Mouse (Mus musculus): ENCODE measurements at regions not wholly inside any gene's neighbourhood (a gene's known extent, or its start where the extent isn't known, plus 50 kb on each side); places are given as distances from the start of the nearest gene placed in this dataset.

- no peak overlapping the region for H3K9ac ChIP-seq (replicated peaks; ENCODE audit: low read length)
- DNase-seq (peak; percentile 34), ATAC-seq (ENCODE audit: low FRiP score, low TSS enrichment) (no peak)
- no peaks in the 10 kb centered on the region for H3K27me3 ChIP-seq (ENCODE audit: control insufficient read depth, insufficient read depth, low read length)
- H3K4me2 ChIP-seq (ENCODE audit: low read length), result no peak overlapping the region
- no peaks in the 10 kb centered on the region for H3K36me3 ChIP-seq (ENCODE audit: control insufficient read depth, insufficient read depth, low read length)
- H3K4me3 ChIP-seq (replicated peaks; ENCODE audit: low read depth, low read length), result no peak overlapping the region
- WGBS, result 43% methylated on average over 5 of the region's 5 CpGs
- H3K9me3 ChIP-seq (ENCODE audit: control insufficient read depth, low read length), result no peaks in the 10 kb centered on the region
- H3K4me1 ChIP-seq (ENCODE audit: control insufficient read depth, insufficient read depth, low read length), result peaks cover 4% of the 10 kb centered on the region; the same call in 1 of the 2 replicates
- H3K27ac ChIP-seq (replicated peaks; ENCODE audit: low read depth, low read length), result no peak overlapping the region
These were observed 413.5 kb downstream of the Prdm2 start for GRCm38 (mm10) chr4:142799291-142799690.

GRCm38 (mm10) chr4:142798834-142799233 is 414.0 kb downstream of the Prdm2 start:
- no peaks in the 10 kb centered on the region for H3K27me3 ChIP-seq (ENCODE audit: control insufficient read depth, insufficient read depth, low read length)
- H3K4me3 ChIP-seq (replicated peaks; ENCODE audit: low read depth, low read length), result no peak overlapping the region
- no peak for ATAC-seq (ENCODE audit: low FRiP score, low TSS enrichment)
- H3K4me2 ChIP-seq (ENCODE audit: low read length), result no peak overlapping the region
- H3K9me3 ChIP-seq (ENCODE audit: control insufficient read depth, low read length), result no peaks in the 10 kb centered on the region
- 0 out of 2 replicates have a peak overlapping the region, but pooled peaks have one; percentile 32 for H3K27ac ChIP-seq (replicated peaks; ENCODE audit: low read depth, low read length)
- 0 out of 2 replicates have a peak, but pooled peaks cover 4% of the 10 kb centered on the region for H3K4me1 ChIP-seq (ENCODE audit: control insufficient read depth, insufficient read depth, low read length)
- no peak overlapping the region for H3K9ac ChIP-seq (replicated peaks; ENCODE audit: low read length)
- no peaks in the 10 kb centered on the region for H3K36me3 ChIP-seq (ENCODE audit: control insufficient read depth, insufficient read depth, low read length)
- no peak for DNase-seq
- WGBS, result 78% methylated on average over 6 of the region's 6 CpGs

- DNase-seq, result no peak
- Histone ChIP-seq H3K4me3 (replicated peaks; ENCODE audit: low read depth, low read length) (no peak overlapping the region), H3K27me3 (ENCODE audit: control insufficient read depth, insufficient read depth, low read length) (no peaks in the 10 kb centered on the region), H3K9ac (replicated peaks; ENCODE audit: low read length) (no peak overlapping the region), H3K27ac (replicated peaks; ENCODE audit: low read depth, low read length) (no peak overlapping the region), H3K4me2 (ENCODE audit: low read length) (no peak overlapping the region), H3K4me1 (ENCODE audit: control insufficient read depth, insufficient read depth, low read length) (no peaks in the 10 kb centered on the region), H3K9me3 (ENCODE audit: control insufficient read depth, low read length) (no peaks in the 10 kb centered on the region), H3K36me3 (ENCODE audit: control insufficient read depth, insufficient read depth, low read length) (no peaks in the 10 kb centered on the region)
- 78% methylated on average over 2 of the region's 2 CpGs for WGBS
- ATAC-seq (ENCODE audit: low FRiP score, low TSS enrichment), result no peak
These were observed 420.2 kb downstream of the Prdm2 start for GRCm38 (mm10) chr4:142792606-142792970.

- 86% methylated on average over 3 of the region's 3 CpGs for WGBS
- Histone ChIP-seq H3K36me3 (ENCODE audit: control insufficient read depth, insufficient read depth, low read length) (no peaks in the 10 kb centered on the region), H3K4me1 (ENCODE audit: control insufficient read depth, insufficient read depth, low read length) (no peaks in the 10 kb centered on the region), H3K9me3 (ENCODE audit: control insufficient read depth, low read length) (no peaks in the 10 kb centered on the region), H3K4me2 (ENCODE audit: low read length) (no peak overlapping the region), H3K27me3 (ENCODE audit: control insufficient read depth, insufficient read depth, low read length) (no peaks in the 10 kb centered on the region), H3K27ac (replicated peaks; ENCODE audit: low read depth, low read length) (no peak overlapping the region), H3K9ac (replicated peaks; ENCODE audit: low read length) (no peak overlapping the region), H3K4me3 (replicated peaks; ENCODE audit: low read depth, low read length) (no peak overlapping the region)
- no peak for DNase-seq
- ATAC-seq (ENCODE audit: low FRiP score, low TSS enrichment), result no peak
These were observed 420.8 kb downstream of the Prdm2 start for GRCm38 (mm10) chr4:142791823-142792605.

GRCm38 (mm10) chr4:142789048-142789447 is 423.7 kb downstream of the Prdm2 start:
- no peak for ATAC-seq (ENCODE audit: low FRiP score, low TSS enrichment)
- no peak overlapping the region for H3K27ac ChIP-seq (replicated peaks; ENCODE audit: low read depth, low read length)
- no peaks in the 10 kb centered on the region for H3K9me3 ChIP-seq (ENCODE audit: control insufficient read depth, low read length)
- 92% methylated on average over 7 of the region's 7 CpGs for WGBS
- no peak overlapping the region for H3K9ac ChIP-seq (replicated peaks; ENCODE audit: low read length)
- H3K27me3 ChIP-seq (ENCODE audit: control insufficient read depth, insufficient read depth, low read length), result no peaks in the 10 kb centered on the region
- H3K4me2 ChIP-seq (ENCODE audit: low read length), result no peak overlapping the region
- H3K4me1 ChIP-seq (ENCODE audit: control insufficient read depth, insufficient read depth, low read length), result no peaks in the 10 kb centered on the region
- no peak for DNase-seq
- no peaks in the 10 kb centered on the region for H3K36me3 ChIP-seq (ENCODE audit: control insufficient read depth, insufficient read depth, low read length)
- no peak overlapping the region for H3K4me3 ChIP-seq (replicated peaks; ENCODE audit: low read depth, low read length)

GRCm38 (mm10) chr4:142785386-142785785 is 427.4 kb downstream of the Prdm2 start:
- H3K27ac ChIP-seq (replicated peaks; ENCODE audit: low read depth, low read length), result no peak overlapping the region
- no peak for DNase-seq
- H3K27me3 ChIP-seq (ENCODE audit: control insufficient read depth, insufficient read depth, low read length), result no peaks in the 10 kb centered on the region
- H3K9ac ChIP-seq (replicated peaks; ENCODE audit: low read length), result no peak overlapping the region
- H3K4me2 ChIP-seq (ENCODE audit: low read length), result no peak overlapping the region
- no peaks in the 10 kb centered on the region for H3K36me3 ChIP-seq (ENCODE audit: control insufficient read depth, insufficient read depth, low read length)
- no peaks in the 10 kb centered on the region for H3K4me1 ChIP-seq (ENCODE audit: control insufficient read depth, insufficient read depth, low read length)
- ATAC-seq (ENCODE audit: low FRiP score, low TSS enrichment), result no peak
- no peak overlapping the region for H3K4me3 ChIP-seq (replicated peaks; ENCODE audit: low read depth, low read length)
- H3K9me3 ChIP-seq (ENCODE audit: control insufficient read depth, low read length), result no peaks in the 10 kb centered on the region
- 95% methylated on average over 5 of the region's 5 CpGs for WGBS

GRCm38 (mm10) chr4:142776711-142777411 is 435.9 kb downstream of the Prdm2 start:
- Histone ChIP-seq H3K4me1 (ENCODE audit: control insufficient read depth, insufficient read depth, low read length) (peaks cover 23% of the 10 kb centered on the region), H3K9ac (replicated peaks; ENCODE audit: low read length) (no peak overlapping the region), H3K27ac (replicated peaks; ENCODE audit: low read depth, low read length) (no peak overlapping the region), H3K27me3 (ENCODE audit: control insufficient read depth, insufficient read depth, low read length) (no peaks in the 10 kb centered on the region), H3K4me3 (replicated peaks; ENCODE audit: low read depth, low read length) (no peak overlapping the region), H3K4me2 (ENCODE audit: low read length) (no peak overlapping the region), H3K36me3 (ENCODE audit: control insufficient read depth, insufficient read depth, low read length) (no peaks in the 10 kb centered on the region), H3K9me3 (ENCODE audit: control insufficient read depth, low read length) (no peaks in the 10 kb centered on the region)
- 78% methylated on average over 10 of the region's 10 CpGs for WGBS
- DNase-seq, result no peak
- ATAC-seq (ENCODE audit: low FRiP score, low TSS enrichment), result no peak

- H3K9ac ChIP-seq (replicated peaks; ENCODE audit: low read length), result no peak overlapping the region
- no peak overlapping the region for H3K4me2 ChIP-seq (ENCODE audit: low read length)
- no peak overlapping the region for H3K27ac ChIP-seq (replicated peaks; ENCODE audit: low read depth, low read length)
- peaks cover 38% of the 10 kb centered on the region for H3K4me1 ChIP-seq (ENCODE audit: control insufficient read depth, insufficient read depth, low read length)
- DNase-seq, result no peak
- no peak overlapping the region for H3K4me3 ChIP-seq (replicated peaks; ENCODE audit: low read depth, low read length)
- WGBS, result 94% methylated on average over 5 of the region's 5 CpGs
- H3K27me3 ChIP-seq (ENCODE audit: control insufficient read depth, insufficient read depth, low read length), result no peaks in the 10 kb centered on the region
- ATAC-seq (ENCODE audit: low FRiP score, low TSS enrichment), result no peak
- H3K36me3 ChIP-seq (ENCODE audit: control insufficient read depth, insufficient read depth, low read length), result no peaks in the 10 kb centered on the region
- H3K9me3 ChIP-seq (ENCODE audit: control insufficient read depth, low read length), result no peaks in the 10 kb centered on the region
These were observed 437.8 kb downstream of the Prdm2 start for GRCm38 (mm10) chr4:142775023-142775422.
